Mouse (Mus musculus): Measurements from ENCODE around the gene H2-Aa.

The H2-Aa gene

GRCm38 (mm10) chr17:34287648-34288047, at the start of gene H2-Aa:
H2-Aa (minus strand) TSS chr17:34287823.
- in situ Hi-C loops (cut with MboI, MseI) = no loop called here

GRCm38 (mm10) chr17:34331200-34331599, 43.6 kb upstream of the H2-Aa start:
- in situ Hi-C loops (cut with MboI, MseI) = no loop called here

GRCm38 (mm10) chr17:34329807-34330206, 42.2 kb upstream of the H2-Aa start:
- in situ Hi-C loops (cut with MboI, MseI) = no loop called here

- in situ Hi-C loops (cut with MboI, MseI) = no loop called here
Observed at GRCm38 (mm10) chr17:34326373-34326772, 38.8 kb upstream of the H2-Aa start.

GRCm38 (mm10) chr17:34325436-34325835, 37.8 kb upstream of the H2-Aa start, which contains the start of gene H2-Eb2:
H2-Eb2 (plus strand) TSS chr17:34325665.
- in situ Hi-C loops (cut with MboI, MseI) = no loop called here

- in situ Hi-C loops (cut with MboI, MseI) = loop anchor here (10.0 kb wide), 1 partner anchor 72 kb away; no protein-coding TSS in a partner anchor
Observed at GRCm38 (mm10) chr17:34317275-34317674, 29.7 kb upstream of the H2-Aa start.

- in situ Hi-C loops (cut with MboI, MseI) = loop anchor here (10.0 kb wide), 1 partner anchor 72 kb away; no protein-coding TSS in a partner anchor
Observed at GRCm38 (mm10) chr17:34316697-34317096, 29.1 kb upstream of the H2-Aa start.

- in situ Hi-C loops (cut with MboI, MseI) = loop anchor here (10.0 kb wide), 1 partner anchor 71 kb away; no protein-coding TSS in a partner anchor
Observed at GRCm38 (mm10) chr17:34315512-34315911, 27.9 kb upstream of the H2-Aa start.

- in situ Hi-C loops (cut with MboI, MseI) = loop anchor here (10.0 kb wide), 1 partner anchor 69 kb away; no protein-coding TSS in a partner anchor
Observed at GRCm38 (mm10) chr17:34314286-34314685, 26.7 kb upstream of the H2-Aa start.

GRCm38 (mm10) chr17:34313393-34313792, 25.8 kb upstream of the H2-Aa start:
- in situ Hi-C loops (cut with MboI, MseI) = loop anchor here (10.0 kb wide), 1 partner anchor 69 kb away; no protein-coding TSS in a partner anchor

- in situ Hi-C loops (cut with MboI, MseI) = loop anchor here (10.0 kb wide), 1 partner anchor 67 kb away; no protein-coding TSS in a partner anchor
Observed at GRCm38 (mm10) chr17:34312185-34312584, 24.6 kb upstream of the H2-Aa start.

- in situ Hi-C loops (cut with MboI, MseI) = loop anchor here (10.0 kb wide), 1 partner anchor 66 kb away; no protein-coding TSS in a partner anchor
Observed at GRCm38 (mm10) chr17:34310526-34310925, 22.9 kb upstream of the H2-Aa start.

GRCm38 (mm10) chr17:34309683-34310385, 22.2 kb upstream of the H2-Aa start:
- in situ Hi-C loops (cut with MboI, MseI) = loop anchor here (10.0 kb wide), 1 partner anchor 65 kb away; no protein-coding TSS in a partner anchor

GRCm38 (mm10) chr17:34309225-34309624, 21.6 kb upstream of the H2-Aa start:
- in situ Hi-C loops (cut with MboI, MseI) = no loop called here

- in situ Hi-C loops (cut with MboI, MseI) = no loop called here
Observed at GRCm38 (mm10) chr17:34308161-34308560, 20.5 kb upstream of the H2-Aa start.

GRCm38 (mm10) chr17:34307216-34307615, 19.6 kb upstream of the H2-Aa start:
- in situ Hi-C loops (cut with MboI, MseI) = no loop called here

GRCm38 (mm10) chr17:34306407-34306806, 18.8 kb upstream of the H2-Aa start:
- in situ Hi-C loops (cut with MboI, MseI) = no loop called here

GRCm38 (mm10) chr17:34305380-34306030, 17.9 kb upstream of the H2-Aa start, which contains the start of gene H2-Eb1:
H2-Eb1 (plus strand) TSS chr17:34305867.
- in situ Hi-C loops (cut with MboI, MseI) = no loop called here

- in situ Hi-C loops (cut with MboI, MseI) = no loop called here
Observed at GRCm38 (mm10) chr17:34304751-34305150, 17.1 kb upstream of the H2-Aa start.

- in situ Hi-C loops (cut with MboI, MseI) = no loop called here
Observed at GRCm38 (mm10) chr17:34303789-34304188, 16.2 kb upstream of the H2-Aa start.

GRCm38 (mm10) chr17:34301670-34302190, 14.1 kb upstream of the H2-Aa start:
- in situ Hi-C loops (cut with MboI, MseI) = no loop called here

Data from T-helper 2 cell (primary cell).